Mouse (Mus musculus) MEL (cell line): ENCODE results near the gene Usp22. TPM values are rescaled to one million over a fixed set of nuclear protein-coding genes. Genes with fewer than 3 reads are reported as not detected.

Source experiments
- DNase-seq: peaks from one replicate; pipeline ENCODE4 v3.0.0; 2011; ENCODE audit warnings: low read depth, low spot score
- H3K27ac ChIP-seq: 2 replicates; pipeline ENCODE4 v1.5.1; 2012; ENCODE audit warnings: low read depth, mild to moderate bottlenecking, control low read depth, low read length, moderate library complexity; ENCODE audit not compliant: control insufficient read depth
- H3K27me3 ChIP-seq, 2 experiments: fragments of 150-350 bp in 1 of 2; sonication (generic) in 1 of 2; 2 replicates each; pipeline ENCODE4 v1.6.1; 2012; ENCODE audit warnings: low read length in 2 of 2, mild to moderate bottlenecking in 2 of 2, improper control_type of control experiment in 1 of 2, moderate library complexity in 1 of 2; ENCODE audit not compliant: insufficient read depth in 2 of 2, control insufficient read depth in 1 of 2
- H3K36me3 ChIP-seq, 2 experiments: 2 replicates each; pipeline ENCODE4 v1.6.1; 2012 to 2014; ENCODE audit warnings: low read length in 2 of 2, improper control_type of control experiment in 1 of 2, inconsistent platforms in 1 of 2, mild to moderate bottlenecking in 1 of 2; ENCODE audit not compliant: insufficient read depth in 2 of 2, control insufficient read depth in 1 of 2
- H3K4me1 ChIP-seq, 2 experiments: fragments of 150-350 bp in 1 of 2; sonication (generic) in 1 of 2; 2 replicates each; pipeline ENCODE4 v1.6.1; 2012; ENCODE audit warnings: low read length in 2 of 2, improper control_type of control experiment in 1 of 2, mild to moderate bottlenecking in 1 of 2; ENCODE audit not compliant: insufficient read depth in 2 of 2, control insufficient read depth in 1 of 2
- H3K4me3 ChIP-seq, 2 experiments: fragments of 150-350 bp in 1 of 2; sonication (generic) in 1 of 2; 2 replicates each; pipeline ENCODE4 v1.5.1; 2012; ENCODE audit warnings: low read depth in 2 of 2, low read length in 2 of 2, mild to moderate bottlenecking in 2 of 2, moderate library complexity in 2 of 2, control low read depth in 1 of 2, improper control_type of control experiment in 1 of 2; ENCODE audit not compliant: control insufficient read depth in 1 of 2, insufficient read depth in 1 of 2
- H3K79me2 ChIP-seq: 2 replicates; pipeline ENCODE4 v1.6.1; 2012; ENCODE audit warnings: mild to moderate bottlenecking, low read length, moderate library complexity; ENCODE audit not compliant: control insufficient read depth, poor library complexity, insufficient read depth
- H3K9ac ChIP-seq: 2 replicates; pipeline ENCODE4 v1.6.1; 2012; ENCODE audit warnings: low read depth, mild to moderate bottlenecking, control low read depth, low read length, moderate library complexity; ENCODE audit not compliant: control insufficient read depth, poor library complexity, severe bottlenecking
- H3K9me3 ChIP-seq: fragments of 150-350 bp; sonication (generic); replicated peaks from 2 replicates; pipeline ENCODE4 v1.6.1; 2012; ENCODE audit warnings: mild to moderate bottlenecking, low read length, improper control_type of control experiment, moderate library complexity; ENCODE audit not compliant: insufficient read depth
- CHD1 ChIP-seq: IDR thresholded peaks from 2 replicates; pipeline ENCODE4 v1.6.1; 2012; ENCODE audit warnings: low read depth, mild to moderate bottlenecking, inconsistent platforms, low read length, improper control_type of control experiment
- CHD2 ChIP-seq: IDR thresholded peaks from 2 replicates; pipeline ENCODE4 v1.6.1; 2011; ENCODE audit warnings: low read length, improper control_type of control experiment
- E2F4 ChIP-seq: IDR thresholded peaks from 2 replicates; pipeline ENCODE4 v1.6.1; 2011; ENCODE audit warnings: low read depth, low read length, improper control_type of control experiment, borderline replicate concordance
- ELF1 ChIP-seq: IDR thresholded peaks from 2 replicates; pipeline ENCODE4 v1.6.1; 2014; ENCODE audit warnings: low read depth, mild to moderate bottlenecking, inconsistent platforms, low read length, improper control_type of control experiment, moderate library complexity
- EP300 ChIP-seq, 2 experiments: IDR thresholded peaks; 2 replicates each; pipeline ENCODE4 v1.6.1; 2011; ENCODE audit warnings: improper control_type of control experiment in 2 of 2, low read length in 2 of 2, low read depth in 1 of 2, mild to moderate bottlenecking in 1 of 2
- GABPA ChIP-seq: IDR thresholded peaks from 2 replicates; pipeline ENCODE4 v1.6.1; 2012; ENCODE audit warnings: low read depth, mild to moderate bottlenecking, inconsistent platforms, low read length, improper control_type of control experiment, moderate library complexity
- HCFC1 ChIP-seq: IDR thresholded peaks from 2 replicates; pipeline ENCODE4 v1.6.1; 2012; ENCODE audit warnings: low read depth, mild to moderate bottlenecking, inconsistent platforms, low read length, improper control_type of control experiment, moderate library complexity
- JUND ChIP-seq: IDR thresholded peaks from 2 replicates; pipeline ENCODE4 v1.6.1; 2011; ENCODE audit warnings: low read depth, mild to moderate bottlenecking, improper control_type of control experiment, low read length
- MAX ChIP-seq: IDR thresholded peaks from 2 replicates; pipeline ENCODE4 v1.6.1; 2011; ENCODE audit warnings: low read length, improper control_type of control experiment
- MXI1 ChIP-seq: IDR thresholded peaks from 2 replicates; pipeline ENCODE4 v1.6.1; 2011; ENCODE audit warnings: mild to moderate bottlenecking, low read depth, low read length, improper control_type of control experiment
- MYC ChIP-seq: IDR thresholded peaks from 2 replicates; pipeline ENCODE4 v1.6.1; 2011; ENCODE audit warnings: low read depth, mild to moderate bottlenecking, low read length, improper control_type of control experiment, moderate library complexity
- POLR2AphosphoS2 ChIP-seq: IDR thresholded peaks from 2 replicates; pipeline ENCODE4 v1.6.1; 2011; ENCODE audit warnings: low read length, improper control_type of control experiment
- RAD21 ChIP-seq: IDR thresholded peaks from 2 replicates; pipeline ENCODE4 v1.6.1; 2011; ENCODE audit warnings: mild to moderate bottlenecking, low read depth, low read length, improper control_type of control experiment
- RCOR1 ChIP-seq: IDR thresholded peaks from 2 replicates; pipeline ENCODE4 v1.6.1; 2012; ENCODE audit warnings: low read depth, mild to moderate bottlenecking, inconsistent platforms, low read length, improper control_type of control experiment
- SMC3 ChIP-seq: IDR thresholded peaks from 2 replicates; pipeline ENCODE4 v1.6.1; 2011; ENCODE audit warnings: low read depth, low read length, improper control_type of control experiment
- TBP ChIP-seq: IDR thresholded peaks from 2 replicates; pipeline ENCODE4 v1.8.0; 2011; ENCODE audit warnings: low read depth, low read length, improper control_type of control experiment
- UBTF ChIP-seq: IDR thresholded peaks from 2 replicates; pipeline ENCODE4 v1.6.1; 2012; ENCODE audit warnings: low read depth, mild to moderate bottlenecking, inconsistent platforms, low read length, improper control_type of control experiment, moderate library complexity, borderline replicate concordance; ENCODE audit not compliant: insufficient read depth
- ZNF384 ChIP-seq: IDR thresholded peaks from 2 replicates; pipeline ENCODE4 v1.6.1; 2012; ENCODE audit warnings: low read depth, mild to moderate bottlenecking, inconsistent platforms, low read length, improper control_type of control experiment
- polyA plus RNA-seq, 2 experiments: library from polyadenylated mRNA; stranded (reverse) in 1 of 2; unstranded in 1 of 2; fragments of >175 nt in 1 of 2; fragments of >200 nt in 1 of 2; gene quantifications; 2 replicates each; pipeline versions ENCODE4 v1.2.1 to v1.2.4; 2012; ENCODE audit warnings: low replicate concordance in 2 of 2, low read depth in 1 of 2; ENCODE audit not compliant: insufficient read length in 2 of 2, insufficient read depth in 1 of 2, missing spikeins in 1 of 2
- total RNA-seq: library from RNA; depleted of rRNA; stranded (reverse); fragments of 300-350 nt; gene quantifications from 2 replicates; pipeline ENCODE4 v1.2.3, GENCODE M21; 2012

The Usp22 gene
- total and polyA plus RNA-seq, 3 experiments: 36.5 to 646 (median 36.9) TPM

DNA sequence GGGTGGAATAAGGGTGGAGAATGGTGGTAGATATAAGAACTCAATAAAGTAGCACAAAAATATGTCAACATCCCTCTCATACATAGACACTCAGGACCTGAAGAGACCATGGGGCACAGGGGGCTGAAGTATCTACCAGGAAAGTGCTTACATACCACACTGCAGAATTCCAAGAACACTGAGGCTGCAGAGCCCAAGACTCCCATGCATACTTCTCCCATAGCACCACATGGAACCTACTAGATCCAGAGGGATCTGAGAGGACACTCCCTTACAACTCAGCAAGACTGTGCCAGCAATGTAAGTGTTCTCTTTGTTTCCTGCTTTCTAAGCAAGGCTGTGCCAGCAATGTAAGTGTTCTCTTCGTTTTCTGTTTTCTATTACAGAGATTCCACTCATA lies 9.0 kb upstream of the Usp22 start:
- no peak overlapping the region for H3K9ac ChIP-seq
- H3K27ac ChIP-seq: no peak overlapping the region
- H3K27me3 ChIP-seq: no peaks in the 10 kb centered on the region
- DNase-seq: peak; percentile 13
- H3K4me3 ChIP-seq: no peak overlapping the region
- H3K79me2 ChIP-seq: no peaks in the 10 kb centered on the region
- TF ChIP-seq EP300 (IDR thresholded peaks at IDR 0.05; ENCODE audit: low read depth in 1 of 2, low read length in 2 of 2): no peak
- H3K36me3 ChIP-seq: peaks cover 0 to 4% of the 10 kb centered on the region in 2 experiments; a peak in 2 of 4 replicates
- H3K4me1 ChIP-seq: peaks cover 2 to 5% of the 10 kb centered on the region in 2 experiments; a peak in 2 of 4 replicates
- no peaks in the 10 kb centered on the region for H3K9me3 ChIP-seq

DNA sequence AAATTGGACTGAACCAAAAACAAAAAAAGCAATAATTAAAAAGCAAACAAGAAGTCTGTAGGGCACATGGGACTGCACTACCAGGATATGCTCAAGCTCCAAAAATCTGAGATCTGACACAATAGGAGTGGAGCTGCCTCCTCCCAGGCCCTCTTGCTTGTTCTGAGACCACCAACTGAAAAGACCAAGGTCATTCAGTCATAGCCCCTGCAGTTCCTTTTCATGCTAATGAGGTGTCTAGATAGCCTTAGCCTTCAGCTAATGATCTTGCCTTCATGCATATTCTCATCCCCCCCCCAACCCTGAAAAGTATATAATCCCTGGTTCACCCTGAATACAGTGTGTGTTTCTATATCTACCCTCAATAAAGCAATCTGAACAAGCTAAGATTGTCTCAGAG lies 6.8 kb upstream of the Usp22 start:
- Histone ChIP-seq H3K9ac (no peak overlapping the region), H3K27ac (no peak overlapping the region), H3K27me3 (no peaks in the 10 kb centered on the region; a peak in 1 of 4 replicates), H3K4me1 (peaks cover 3 to 7% of the 10 kb centered on the region in 2 experiments; a peak in 2 of 4 replicates), H3K79me2 (no peaks in the 10 kb centered on the region), H3K9me3 (no peaks in the 10 kb centered on the region), H3K36me3 (peaks cover 0 to 5% of the 10 kb centered on the region in 2 experiments; a peak in 2 of 4 replicates), H3K4me3 (no peak overlapping the region)
- no peak for DNase-seq
- TF ChIP-seq POLR2AphosphoS2: no peak
- TF ChIP-seq ELF1: no peak
- TF ChIP-seq JUND: no peak
- no peak for TF ChIP-seq TBP
- no peak for TF ChIP-seq E2F4
- TF ChIP-seq RCOR1: no peak
- no peak for TF ChIP-seq MYC
- no peak for TF ChIP-seq RAD21
- no peak for TF ChIP-seq CHD2
- no peak for TF ChIP-seq ZNF384
- TF ChIP-seq HCFC1: no peak
- TF ChIP-seq MAX: no peak
- no peak for TF ChIP-seq GABPA
- TF ChIP-seq UBTF: no peak
- no peak for TF ChIP-seq MXI1
- no peak for TF ChIP-seq SMC3
- no peak for TF ChIP-seq CHD1
